8 mouse cellular contexts compared by ENCODE assay signal in the genomic region with DNA sequence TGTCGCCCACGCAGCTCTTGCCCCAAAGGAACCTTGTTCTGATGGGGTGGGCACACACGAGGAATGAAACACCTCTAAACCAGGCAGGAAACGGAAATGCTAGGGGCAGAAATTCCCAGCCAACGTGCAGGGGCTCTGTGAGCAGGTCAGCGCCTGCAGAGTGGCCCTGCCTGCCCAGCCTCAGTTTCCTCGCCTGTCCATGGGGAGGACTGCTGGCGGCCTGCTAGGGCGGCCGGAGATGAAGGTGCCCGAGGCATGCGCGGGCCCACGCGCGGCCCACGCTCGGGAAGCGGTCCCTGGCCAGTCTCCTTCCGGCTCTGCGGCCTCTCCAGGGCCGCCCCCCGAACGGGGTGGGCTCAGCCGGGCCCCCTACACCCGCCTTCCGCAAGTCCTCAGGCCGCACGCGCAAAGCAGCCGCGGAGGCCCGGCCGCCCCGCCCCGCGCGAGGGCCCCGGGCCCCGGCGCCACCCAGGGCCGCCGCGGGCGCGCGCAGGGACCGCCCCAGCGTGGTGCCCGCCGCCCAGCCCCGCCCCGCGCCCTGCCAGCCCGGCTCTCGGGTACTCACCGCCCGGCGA. TPM values are rescaled to one million over a fixed set of nuclear protein-coding genes. Genes with fewer than 3 reads are reported as not detected.
DNase-seq lines count a peak whose midpoint lies in the region; ATAC-seq and TF ChIP-seq lines count a peak whose summit lies in the region.

No protein-coding gene starts in this region.

- H3K4me3 ChIP-seq in lung, embryonic 14.5 days (ENCODE audit: low read depth, low read length) = peak overlapping the region; percentile 53
- peak overlapping the region; percentile 47 for H3K4me3 ChIP-seq in midbrain, embryonic 14.5 days (replicated peaks; ENCODE audit: low read depth, low read length)

- H3K27me3 ChIP-seq in lung, embryonic 14.5 days (ENCODE audit: insufficient read depth, low read length) = 0 out of 2 replicates have a peak, but pooled peaks cover 4% of the 10 kb centered on the region
- H3K27me3 ChIP-seq in midbrain, embryonic 14.5 days (ENCODE audit: control insufficient read depth, insufficient read depth, low read length) = no peaks in the 10 kb centered on the region; the same call in 1 of the 2 replicates
- no peaks in the 10 kb centered on the region for H3K27me3 ChIP-seq in splenic B cell, adult 2 months (ENCODE audit: control insufficient read depth, insufficient read depth, low read length, poor library complexity, severe bottlenecking)

- no peaks in the 10 kb centered on the region for H3K36me3 ChIP-seq in lung, embryonic 14.5 days (ENCODE audit: insufficient read depth)
- no peaks in the 10 kb centered on the region for H3K36me3 ChIP-seq in midbrain, embryonic 14.5 days (ENCODE audit: control insufficient read depth, insufficient read depth, low read length)
- no peaks in the 10 kb centered on the region for H3K36me3 ChIP-seq in splenic B cell, adult 2 months (ENCODE audit: control insufficient read depth, insufficient read depth, low read length, poor library complexity, severe bottlenecking)

- peak; percentile 84 for DNase-seq in lung, embryonic 14.5 days
- no peak for DNase-seq in lung, postnatal 25 days (ENCODE audit: low spot score)
- peak; percentile 71 for DNase-seq in embryo, embryonic 10.5 days (ENCODE audit: low spot score)
- peak; percentile 18 to 43 for DNase-seq in heart, postnatal 10 days
- DNase-seq in left cerebral cortex, postnatal 25 days (ENCODE audit: low spot score in 2 of 2) = peak; percentile 49 to 54
- peak; percentile 81 for DNase-seq in midbrain, embryonic 14.5 days
- peak; percentile 65 for DNase-seq in splenic B cell, adult 2 months (ENCODE audit: low read depth, low spot score)
- DNase-seq in urinary bladder, postnatal 36 days (ENCODE audit: low spot score in 2 of 2) = no peak

- no peaks in the 10 kb centered on the region; the same call in 1 of the 2 replicates for H3K4me1 ChIP-seq in lung, embryonic 14.5 days (ENCODE audit: insufficient read depth)
- H3K4me1 ChIP-seq in midbrain, embryonic 14.5 days (ENCODE audit: control insufficient read depth, insufficient read depth, low read length) = peaks cover 8% of the 10 kb centered on the region; the same call in 1 of the 2 replicates

- peak overlapping the region; percentile 18; the same call in 1 of the 2 replicates for H3K27ac ChIP-seq in lung, embryonic 14.5 days (ENCODE audit: low read depth)
- H3K27ac ChIP-seq in midbrain, embryonic 14.5 days (replicated peaks; ENCODE audit: low read depth, low read length) = peak overlapping the region; percentile 70

- no peaks in the 10 kb centered on the region for H3K9me3 ChIP-seq in lung, embryonic 14.5 days (ENCODE audit: low read depth, low read length)
- H3K9me3 ChIP-seq in midbrain, embryonic 14.5 days (ENCODE audit: control insufficient read depth, low read length) = no peaks in the 10 kb centered on the region

- ATAC-seq in lung, embryonic 14.5 days (ENCODE audit: insufficient read depth) = peak; percentile 95
- peak; percentile 78 for ATAC-seq in midbrain, embryonic 14.5 days (ENCODE audit: low FRiP score, low TSS enrichment)

- no peak for TF ChIP-seq CTCF in lung, embryonic 14.5 days (IDR thresholded peaks at IDR 0.05; ENCODE audit: low read depth)

- peak overlapping the region; percentile 71 for H3K9ac ChIP-seq in lung, embryonic 14.5 days
- peak overlapping the region; percentile 80 for H3K9ac ChIP-seq in midbrain, embryonic 14.5 days (replicated peaks; ENCODE audit: low read length)

- intact Hi-C loops in heart, postnatal 10 days (cut with DNase I) = no loop called here
- intact Hi-C loops in left cerebral cortex, postnatal 25 days (cut with DNase I) = loop anchor here (5.0 kb wide), 1 partner anchor 325 kb away; no protein-coding TSS in a partner anchor

- H3K4me2 ChIP-seq in lung, embryonic 14.5 days = peak overlapping the region; percentile 92
- peak overlapping the region; percentile 82 for H3K4me2 ChIP-seq in midbrain, embryonic 14.5 days (ENCODE audit: low read length)

- under 1% methylated on average over 54 of the region's 59 CpGs for WGBS in lung, embryonic 14.5 days
- 2% methylated on average over 54 of the region's 59 CpGs for WGBS in midbrain, embryonic 14.5 days

RNA-seq across cellular contexts. Expression of a gene that starts 0.4 kb away (rescaled TPM):
- polyA plus RNA-seq in lung, embryonic 14.5 days (2014; fragmentation: Nextera tagmentation; extraction: Ambion mirVana) = 8.9 and 10.6 TPM in 2 replicates
- total RNA-seq in heart, postnatal 10 days (2021) = 1 to 10 TPM; 1.4 to 1.6 TPM
- 100 to 1,000 TPM; 146 to 149 TPM for total RNA-seq in left cerebral cortex, postnatal 25 days (2021)
- 27.3 and 33.1 TPM in 2 replicates for polyA plus RNA-seq in midbrain, embryonic 14.5 days (2014; fragmentation: Nextera tagmentation; extraction: Ambion mirVana)

Comparison
In these comparisons a context has a peak if more than half of its experiments do, and no peak if none do; other contexts are left out.
1. DNase-seq: peak in lung, embryonic 14.5 days (single experiment), embryo, embryonic 10.5 days (single experiment), heart, postnatal 10 days (2 of 2), left cerebral cortex, postnatal 25 days (2 of 2), midbrain, embryonic 14.5 days (single experiment) and splenic B cell, adult 2 months (single experiment); none in lung, postnatal 25 days (single experiment) and urinary bladder, postnatal 36 days (0 of 2).
2. RNA of a gene that starts 0.4 kb away (total RNA-seq): 146 to 149 TPM in left cerebral cortex, postnatal 25 days; 1.4 to 1.6 TPM in heart, postnatal 10 days; every median in the first group is over 10 times any median in the second.